Mouse (Mus musculus) left cerebral cortex, postnatal 14 days (tissue): ENCODE measurements at regions not wholly inside any gene's neighbourhood (a gene's known extent, or its start where the extent isn't known, plus 50 kb on each side); places are given as distances from the start of the nearest gene placed in this dataset.

Experiments used
- DNase-seq, 2 experiments: peaks; one replicate each; pipeline ENCODE4 v3.0.0; 2021 to 2022; ENCODE audit warnings: low spot score in 2 of 2, mixed read lengths in 1 of 2
- intact Hi-C: fragments of 180-260 bp; cut with DNase I; formaldehyde crosslinking; loops from one replicate; pipeline ENCODE4 v1.15.1; 2025

GRCm38 (mm10) chr3:41200026-41200425, 117.2 kb upstream of the Pgrmc2 start:
- intact Hi-C loops = no loop called here
- DNase-seq = no peak

DNA sequence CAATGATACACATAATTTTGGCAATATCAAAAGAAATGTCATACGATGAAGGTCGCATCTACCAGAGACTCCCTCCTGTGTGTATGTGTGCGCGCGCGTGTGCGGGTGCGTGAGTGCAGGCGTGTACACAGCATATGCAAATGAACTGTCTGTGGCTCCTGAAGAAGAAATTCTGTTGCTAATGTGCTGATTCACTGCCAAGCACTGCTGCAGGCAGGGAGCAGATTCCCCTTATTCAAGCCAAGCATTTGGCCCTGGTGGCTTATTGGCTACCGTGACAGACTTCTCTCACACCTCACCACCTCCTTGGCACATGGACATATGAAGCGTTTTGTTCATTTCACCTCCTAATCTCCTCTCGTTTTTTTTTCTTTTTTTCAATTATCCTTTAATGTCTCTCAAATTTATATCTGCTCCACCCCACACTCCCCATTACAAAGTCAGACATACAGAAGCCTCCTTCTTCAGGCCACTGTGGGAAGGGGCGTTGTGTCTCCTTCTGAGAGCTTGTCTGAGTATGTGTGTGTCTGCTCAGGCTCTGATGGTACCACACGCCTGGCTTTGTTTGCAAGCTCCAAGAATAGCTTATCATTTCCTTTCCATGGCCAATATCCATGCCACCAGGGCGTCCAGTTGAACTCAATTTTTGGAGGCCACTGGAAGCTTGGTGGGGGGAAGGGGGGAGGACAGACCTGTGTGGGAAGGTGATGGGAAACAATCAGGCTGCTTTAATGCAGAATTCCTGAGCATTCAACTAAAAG, 115.5 kb upstream of the Pgrmc2 start:
- intact Hi-C loops = no loop called here
- DNase-seq = peak; percentile 43 to 63

DNA sequence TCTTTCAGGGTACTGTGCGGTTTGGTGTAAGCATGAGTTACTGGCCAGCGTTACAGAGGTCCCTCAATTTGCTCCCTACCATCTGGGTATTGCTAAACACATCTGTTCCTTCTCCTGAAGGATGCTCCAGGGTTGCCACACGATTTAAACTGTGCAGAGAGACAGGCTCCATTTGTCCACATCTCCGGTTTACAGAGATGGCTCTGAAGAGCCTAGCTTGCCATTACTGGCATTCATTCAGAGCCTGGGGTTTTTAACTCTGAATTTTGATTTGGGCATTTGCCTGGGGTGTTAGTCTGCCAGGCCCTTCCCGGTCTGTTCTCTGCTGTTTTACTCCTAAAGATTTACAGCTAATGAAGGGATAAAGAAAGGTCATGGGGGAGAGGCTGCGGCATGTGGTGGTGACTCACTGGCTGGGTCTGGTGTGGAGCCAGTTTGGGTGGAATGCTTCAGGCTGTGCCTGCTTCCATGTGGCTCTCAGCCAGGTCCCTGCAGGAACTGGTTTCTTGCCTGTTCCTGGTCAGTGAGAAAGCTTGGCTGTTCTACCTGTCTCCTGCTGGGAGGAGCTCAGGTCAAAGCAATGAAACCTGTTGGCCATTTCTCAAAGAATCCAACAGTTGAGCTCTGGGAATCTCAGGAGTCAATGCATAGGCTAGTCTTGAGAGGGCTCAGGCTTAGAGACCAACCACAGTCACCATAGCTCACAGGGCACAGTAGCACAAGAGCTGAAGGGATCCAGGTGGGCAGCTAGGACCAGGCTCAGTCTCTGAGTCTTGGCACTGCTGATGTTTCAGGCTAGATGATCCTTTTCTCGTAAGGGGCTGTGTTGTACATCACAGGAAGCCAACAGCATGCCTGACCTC, 112.5 kb upstream of the Pgrmc2 start:
- intact Hi-C loops = no loop called here
- DNase-seq = no peak

GRCm38 (mm10) chr3:41194311-41195112, 111.7 kb upstream of the Pgrmc2 start:
- intact Hi-C loops = no loop called here

DNA sequence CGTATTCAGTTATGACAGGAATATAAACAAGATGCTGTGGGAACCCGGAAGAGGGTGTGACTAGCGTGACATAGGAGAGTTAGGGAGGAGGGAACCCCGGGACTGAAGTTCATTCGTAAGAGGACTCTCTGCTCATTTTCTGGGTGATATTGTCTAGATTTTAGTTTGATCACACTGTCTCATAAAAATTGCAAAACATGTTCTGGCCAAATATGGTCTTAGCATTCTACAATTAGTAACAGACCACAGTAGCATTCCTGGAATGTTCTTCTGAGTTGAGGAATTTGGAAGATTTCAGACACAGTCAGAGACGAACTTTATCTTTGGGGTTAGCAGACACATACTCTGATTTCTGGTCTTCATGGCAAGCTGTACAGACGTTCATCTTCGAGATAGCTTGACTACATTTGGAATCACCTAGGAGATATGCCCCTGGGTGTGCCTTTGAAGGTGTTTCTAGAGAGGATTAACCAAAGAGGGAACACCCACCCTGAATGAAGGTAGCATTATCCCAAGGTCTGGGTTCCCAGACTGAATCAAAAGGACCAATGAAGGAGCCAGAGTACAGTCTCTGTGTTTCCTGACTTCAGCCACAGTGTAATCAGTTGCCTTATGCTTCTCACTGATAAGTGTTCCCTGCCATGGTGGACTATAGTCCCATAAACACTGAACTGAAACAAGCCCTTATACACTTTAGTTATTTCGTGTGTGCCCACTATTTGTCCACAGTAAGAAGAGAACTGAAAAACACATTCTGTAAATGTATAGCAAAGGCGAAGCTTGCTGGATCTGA, 102.7 kb upstream of the Pgrmc2 start:
- intact Hi-C loops = loop anchor here (10.0 kb wide), 1 partner anchor 379 kb away; no protein-coding TSS in a partner anchor
- DNase-seq = no peak

More at GRCm38 (mm10) chr3:41194311-41195112, 111.7 kb upstream of the Pgrmc2 start:
- no peak for DNase-seq

- no peak for DNase-seq
Observed at GRCm38 (mm10) chr3:41184375-41184774, 101.5 kb upstream of the Pgrmc2 start.

GRCm38 (mm10) chr3:41182900-41183595, 100.2 kb upstream of the Pgrmc2 start:
- no peak for DNase-seq
- intact Hi-C loops = loop anchor here (10.0 kb wide), 1 partner anchor 382 kb away; no protein-coding TSS in a partner anchor

More at GRCm38 (mm10) chr3:41184375-41184774, 101.5 kb upstream of the Pgrmc2 start:
- intact Hi-C loops = loop anchor here (10.0 kb wide), 1 partner anchor 380 kb away; no protein-coding TSS in a partner anchor

DNA sequence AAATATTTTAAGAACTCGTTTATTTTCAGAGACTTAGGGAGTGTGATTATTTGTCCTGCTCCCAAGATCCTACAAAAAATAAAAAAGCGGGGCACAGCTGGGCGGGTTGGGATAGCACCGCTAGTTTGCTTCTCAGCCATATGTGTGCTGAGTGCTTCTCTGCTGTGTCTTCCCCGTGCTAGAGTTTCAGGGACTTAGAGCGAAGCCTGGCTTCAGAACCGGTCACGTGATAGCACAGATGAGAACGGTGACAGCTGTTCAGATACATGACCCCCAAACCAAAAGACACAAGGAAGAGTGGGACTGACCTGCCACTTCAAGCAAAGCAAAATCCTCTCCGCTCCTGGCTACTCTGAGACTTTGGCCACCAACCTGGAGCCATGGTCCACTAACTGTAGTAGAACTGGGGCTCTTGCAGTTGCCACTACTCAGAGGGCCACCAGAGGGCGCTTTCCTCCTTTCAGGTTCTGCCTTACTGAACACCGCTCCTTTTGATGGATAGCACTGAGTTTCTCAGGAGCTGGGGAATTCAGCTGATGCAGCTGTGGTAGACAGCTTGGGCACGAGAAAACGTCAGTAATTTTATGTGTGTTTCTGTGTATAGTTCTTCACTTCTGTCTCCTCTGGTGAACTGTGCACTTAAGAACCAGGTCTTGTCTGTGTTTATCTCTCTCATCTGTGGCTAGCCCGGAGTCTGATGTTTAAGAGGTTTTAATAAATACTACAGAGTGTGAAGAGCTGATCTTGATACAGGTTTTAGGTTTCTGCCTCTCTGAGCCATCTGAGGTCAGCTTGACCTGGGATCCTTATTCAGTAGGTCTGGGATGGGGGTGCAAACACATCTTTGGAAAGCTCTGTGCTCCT, 99.4 kb upstream of the Pgrmc2 start:
- DNase-seq = peak; percentile 90 to 92
- intact Hi-C loops = loop anchor here (10.0 kb wide), 1 partner anchor 383 kb away; no protein-coding TSS in a partner anchor

- intact Hi-C loops = loop anchor here (10.0 kb wide), 1 partner anchor 383 kb away; no protein-coding TSS in a partner anchor
- DNase-seq = no peak
Observed at GRCm38 (mm10) chr3:41181438-41181837, 98.6 kb upstream of the Pgrmc2 start.

- intact Hi-C loops = loop anchor here (10.0 kb wide), 1 partner anchor 384 kb away; no protein-coding TSS in a partner anchor
- no peak for DNase-seq
Observed at GRCm38 (mm10) chr3:41180911-41181310, 98.1 kb upstream of the Pgrmc2 start.

- intact Hi-C loops = no loop called here
- DNase-seq = no peak
Observed at GRCm38 (mm10) chr3:41179037-41179880, 96.4 kb upstream of the Pgrmc2 start.

- intact Hi-C loops = no loop called here
- no peak for DNase-seq
Observed at GRCm38 (mm10) chr3:41177124-41177523, 94.3 kb upstream of the Pgrmc2 start.

- DNase-seq = no peak
- intact Hi-C loops = no loop called here
Observed at GRCm38 (mm10) chr3:41175356-41175755, 92.5 kb upstream of the Pgrmc2 start.

DNA sequence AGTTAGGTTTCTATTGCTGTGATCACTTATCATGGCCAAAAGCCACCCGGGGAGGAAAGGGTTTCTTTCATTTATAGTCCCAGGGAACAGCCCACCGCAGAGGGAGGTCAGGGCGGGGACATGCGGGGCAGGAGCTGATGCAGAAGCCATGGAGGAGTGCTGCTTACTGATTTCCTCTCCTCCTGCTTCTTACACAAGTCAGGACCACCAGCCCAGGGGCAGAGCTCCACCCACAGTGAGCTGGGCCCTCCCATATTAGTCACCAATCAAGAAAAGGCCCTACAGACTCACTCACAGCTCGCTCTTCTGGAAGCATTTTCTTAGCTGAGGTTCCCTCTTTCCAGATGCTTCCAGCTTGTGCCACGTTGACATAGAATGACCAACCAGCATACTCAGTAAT, 90.7 kb upstream of the Pgrmc2 start:
- intact Hi-C loops = no loop called here
- DNase-seq = no peak

DNA sequence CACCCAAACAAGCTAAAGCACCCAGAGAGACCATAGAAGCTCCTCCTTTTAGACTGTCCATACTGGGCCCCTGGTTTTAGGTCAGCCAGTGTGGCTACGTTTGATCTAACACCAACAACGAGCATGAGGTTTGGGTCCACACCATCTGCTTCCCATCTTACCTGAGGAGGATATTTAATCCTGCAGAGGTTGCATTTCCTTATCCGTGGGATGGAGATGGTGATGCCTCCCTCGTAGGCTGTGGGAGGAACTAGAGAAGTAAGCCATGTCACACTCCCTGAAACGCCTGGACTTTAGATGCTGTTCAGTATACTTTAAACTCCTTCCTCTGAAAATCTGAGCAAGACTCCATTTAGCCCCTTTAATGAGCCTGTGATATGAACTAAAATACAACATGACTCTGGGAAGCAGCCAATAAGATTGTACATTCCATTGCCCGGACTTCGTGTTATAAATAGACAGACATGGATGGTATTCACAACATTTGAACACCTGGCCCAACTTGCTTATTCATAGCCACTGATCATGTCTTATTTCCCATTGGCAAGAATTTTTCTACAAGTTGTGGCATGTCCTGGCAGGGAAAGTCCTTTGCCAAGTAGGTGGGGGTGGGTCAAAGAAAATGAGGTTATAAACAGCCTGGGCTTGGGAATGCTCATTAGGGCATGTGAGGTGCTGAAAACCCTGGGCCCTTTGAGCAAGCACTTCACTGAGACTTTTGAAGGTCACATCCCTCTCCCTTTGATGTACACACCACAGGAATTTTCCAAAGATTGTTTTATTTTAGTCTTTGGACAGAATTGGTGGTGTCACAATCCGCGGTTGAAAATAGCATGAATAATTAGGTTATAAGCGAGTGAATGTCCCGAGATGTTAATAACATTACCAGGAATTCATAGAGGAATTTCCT, 89.7 kb upstream of the Pgrmc2 start:
- intact Hi-C loops = no loop called here
- DNase-seq = no peak
